Mouse (Mus musculus) lung, postnatal 0 days (tissue): ENCODE results near the gene Fyttd1.
"Not testable (repeated sequence)": the region's sequence is repeated elsewhere in the genome, so short reads cannot be mapped to it uniquely, and the experiment has no call there.

Experiments used
- CTCF ChIP-seq: IDR thresholded peaks from 2 replicates; pipeline ENCODE4 v1.5.1; 2016; ENCODE audit warnings: antibody characterized with exemption, mild to moderate bottlenecking
- EP300 ChIP-seq: IDR thresholded peaks from 2 replicates; pipeline ENCODE4 v1.6.1; 2016; ENCODE audit warnings: antibody characterized with exemption, mild to moderate bottlenecking, control low read depth

GRCm38 (mm10) chr16:32939301-32939700, 62.0 kb downstream of the Fyttd1 start:
- not testable (repeated sequence) for TF ChIP-seq CTCF, EP300
